8 mouse cellular contexts compared by ENCODE assay signal in genomic region chr5:106695141-106695540, GRCm38 (mm10). TPM values are rescaled to one million over a fixed set of nuclear protein-coding genes. Genes with fewer than 3 reads are reported as not detected.
DNase-seq lines count a peak whose midpoint lies in the region; ATAC-seq and TF ChIP-seq lines count a peak whose summit lies in the region.

No protein-coding gene starts in this region.

- H3K4me1 ChIP-seq in megakaryocyte, embryonic 14.5 days: peaks cover 47% of the 10 kb centered on the region
- H3K4me1 ChIP-seq in limb, embryonic 12.5 days (replicated peaks): peaks cover 31% of the 10 kb centered on the region
- H3K4me1 ChIP-seq in small intestine, adult 2 months (ENCODE audit: control insufficient read depth, insufficient read depth, insufficient read length, low read length): peaks cover 4% of the 10 kb centered on the region; the same call in 1 of the 2 replicates

- H3K4me3 ChIP-seq in megakaryocyte, embryonic 14.5 days (replicated peaks): peak overlapping the region; percentile 97
- peak overlapping the region; percentile 77 for H3K4me3 ChIP-seq in limb, embryonic 12.5 days (replicated peaks)
- peak overlapping the region; percentile 81 for H3K4me3 ChIP-seq in small intestine, adult 2 months (ENCODE audit: low read depth, low read length)

- H3K4me2 ChIP-seq in limb, embryonic 12.5 days: peak overlapping the region; percentile 75

- H3K27me3 ChIP-seq in megakaryocyte, embryonic 14.5 days (replicated peaks): no peaks in the 10 kb centered on the region
- H3K27me3 ChIP-seq in limb, embryonic 12.5 days: no peaks in the 10 kb centered on the region
- H3K27me3 ChIP-seq in small intestine, adult 2 months (ENCODE audit: control insufficient read depth, insufficient read depth, low read length): no peaks in the 10 kb centered on the region

- H3K27ac ChIP-seq in limb, embryonic 12.5 days: peak overlapping the region; percentile 100
- H3K27ac ChIP-seq in small intestine, adult 2 months (ENCODE audit: insufficient read depth, low read depth, low read length): no peak overlapping the region

- H3K36me3 ChIP-seq in megakaryocyte, embryonic 14.5 days (replicated peaks; ENCODE audit: low read length): peaks cover 28% of the 10 kb centered on the region
- peaks cover 9% of the 10 kb centered on the region for H3K36me3 ChIP-seq in limb, embryonic 12.5 days
- H3K36me3 ChIP-seq in small intestine, adult 2 months (ENCODE audit: control insufficient read depth, insufficient read depth, low read length): 0 out of 2 replicates have a peak, but pooled peaks cover 2% of the 10 kb centered on the region

- ATAC-seq in CD4-positive, CD25-positive, alpha-beta regulatory T cell, adult 4 months: no peak
- ATAC-seq in megakaryocyte, adult 5-6 weeks (ENCODE audit: poor library complexity, severe bottlenecking): no peak
- ATAC-seq in limb, embryonic 12.5 days (ENCODE audit: insufficient number of reproducible peaks, insufficient read depth, low FRiP score, low TSS enrichment, low read depth): no peak

- no peaks in the 10 kb centered on the region for H3K9me3 ChIP-seq in megakaryocyte, embryonic 14.5 days
- H3K9me3 ChIP-seq in limb, embryonic 12.5 days: no peaks in the 10 kb centered on the region

- H3K9ac ChIP-seq in limb, embryonic 12.5 days (replicated peaks): peak overlapping the region; percentile 98

- WGBS in limb, embryonic 12.5 days: 34% methylated on average over 9 of the region's 9 CpGs
- 21% methylated on average over 9 of the region's 9 CpGs for WGBS in small intestine, adult 2 months

- peak; percentile 8 for DNase-seq in CD4-positive, CD25-positive, alpha-beta regulatory T cell, adult 2 months (ENCODE audit: low read depth, low spot score)
- DNase-seq in adrenal gland, postnatal 10 days: no peak
- no peak for DNase-seq in left cerebral cortex, adult 18-20 months (ENCODE audit: low spot score in 2 of 2)

- TF ChIP-seq POLR2A in small intestine, adult 2 months (IDR thresholded peaks at IDR 0.05; ENCODE audit: low read depth, low read length): no peak

- TF ChIP-seq CTCF in small intestine, adult 2 months (IDR thresholded peaks at IDR 0.05; ENCODE audit: extremely low read depth, insufficient read length, insufficient replicate concordance, low read depth, low read length): no peak

RNA-seq across cellular contexts. Expression of gene Zfp644, which starts 1.9 kb away (rescaled TPM):
- 10 to 100 TPM; 36.7 to 52.0 TPM for polyA plus RNA-seq in CD4-positive, CD25-positive, alpha-beta regulatory T cell, adult 4 months (2017; shearing (Covaris generic))
- polyA plus RNA-seq in megakaryocyte, embryonic 14.5 days (2012; ENCODE audit: insufficient read depth, low replicate concordance): 14.7 and 17.4 TPM in 2 replicates
- total RNA-seq in megakaryocyte, adult 5-6 weeks (2015): 57.0 and 66.0 TPM in 2 replicates
- 59.2 and 68.4 TPM in 2 replicates for total RNA-seq in megakaryocyte, adult 5-6 weeks (2017)
- polyA plus RNA-seq in limb, embryonic 12.5 days (2016; fragmentation: Nextera tagmentation; extraction: Ambion mirVana): 82.6 and 84.5 TPM in 2 replicates
- polyA plus RNA-seq in small intestine, adult 2 months (2012; rRNA removed): 1.3 and 3.3 TPM in 2 replicates
- total RNA-seq in adrenal gland, postnatal 10 days (2021): 10 to 100 TPM; 64.4 to 78.1 TPM
- 100 to 1,000 TPM; 125 to 129 TPM for total RNA-seq in left cerebral cortex, adult 18-20 months (2021)
